Mouse (Mus musculus): ENCODE measurements around the gene Tctn3. TPM values are rescaled to one million over a fixed set of nuclear protein-coding genes. Genes with fewer than 3 reads are reported as not detected.
A peak's percentile ranks its signal among the peaks of the same experiment; 100 is the strongest.
"Not testable (repeated sequence)": the region's sequence is repeated elsewhere in the genome, so short reads cannot be mapped to it uniquely, and the experiment has no call there.

Gene Tctn3
- total and polyA plus RNA-seq, 2 experiments from 2014 or later, result 14.4 to 32.9 TPM

DNA sequence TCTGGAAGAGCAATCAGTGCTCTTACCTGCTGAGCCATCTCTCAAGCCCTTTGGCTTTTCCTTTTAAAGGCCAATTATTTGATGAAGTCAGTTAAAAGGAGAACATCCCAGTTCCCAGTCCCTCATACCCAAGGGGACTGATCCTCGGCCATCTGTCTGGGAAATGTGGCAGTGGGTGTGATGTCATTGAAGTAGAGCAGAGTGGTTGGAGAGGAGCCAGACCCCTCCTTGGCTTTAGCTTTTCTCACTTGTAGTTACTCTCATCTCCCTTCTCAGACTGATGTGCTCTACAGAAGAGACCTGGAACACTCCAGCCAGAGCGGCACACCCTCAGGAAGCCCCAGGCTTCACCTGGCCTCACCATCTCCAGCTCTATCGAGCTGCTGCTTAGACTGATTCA lies 44.4 kb downstream of the Tctn3 start:
- Histone ChIP-seq H3K9ac (replicated peaks; ENCODE audit: low read length) (no peak overlapping the region), H3K36me3 (ENCODE audit: insufficient read depth, low read length) (peaks cover 65% of the 10 kb centered on the region), H3K27me3 (ENCODE audit: insufficient read depth, low read length) (no peaks in the 10 kb centered on the region), H3K9me3 (ENCODE audit: low read length) (no peaks in the 10 kb centered on the region), H3K4me1 (ENCODE audit: insufficient read depth, low read length) (no peaks in the 10 kb centered on the region), H3K27ac (no peak overlapping the region), H3K4me3 (ENCODE audit: low read length) (no peak overlapping the region), H3K4me2 (ENCODE audit: low read depth, low read length) (no peak overlapping the region)
- ATAC-seq, result no peak
- 74% methylated on average over 3 of the region's 3 CpGs for WGBS
- DNase-seq (ENCODE audit: low spot score), result peak; percentile 55
- TF ChIP-seq CTCF (IDR thresholded peaks at IDR 0.05; ENCODE audit: low read depth), result no peak

DNA sequence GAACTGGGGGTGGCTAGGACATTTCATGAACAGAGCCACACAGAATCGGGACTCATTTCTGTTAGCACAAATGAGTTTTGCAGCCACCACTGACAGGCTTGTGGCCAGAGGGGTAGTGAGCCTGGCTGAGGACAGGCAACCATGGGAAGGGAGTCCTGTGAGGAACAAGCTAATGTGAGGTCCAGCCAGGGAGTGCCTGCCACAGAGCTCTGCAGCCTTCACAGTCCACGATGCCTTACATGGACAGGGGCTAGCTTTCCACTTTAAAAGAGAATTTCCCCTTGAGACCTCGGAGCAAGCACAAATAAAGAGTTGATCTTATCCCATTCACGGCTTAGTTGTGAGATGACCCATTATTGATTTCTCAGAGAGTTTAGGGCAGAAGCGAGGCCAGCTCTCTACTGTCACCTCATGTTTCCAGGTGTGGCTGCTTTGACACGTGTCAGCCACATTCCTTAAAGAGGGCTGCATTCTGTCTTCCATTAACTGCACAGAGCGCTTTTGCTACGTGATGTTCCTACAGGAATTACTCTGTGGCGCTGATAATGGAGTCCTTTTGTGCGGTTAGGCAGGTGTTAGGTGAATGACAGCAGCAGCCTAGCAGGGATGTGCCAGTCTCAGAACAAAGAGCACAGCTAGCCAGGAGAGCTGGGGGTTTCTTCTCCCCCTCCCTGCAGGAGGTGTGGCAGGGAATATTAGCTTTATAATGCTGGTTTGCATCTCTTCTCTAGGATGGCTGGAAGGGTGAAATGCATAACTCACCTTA lies 48.0 kb downstream of the Tctn3 start:
- H3K27ac ChIP-seq, result no peak overlapping the region
- peaks cover 55% of the 10 kb centered on the region for H3K36me3 ChIP-seq (ENCODE audit: insufficient read depth, low read length)
- DNase-seq (ENCODE audit: low spot score), result no peak

DNA sequence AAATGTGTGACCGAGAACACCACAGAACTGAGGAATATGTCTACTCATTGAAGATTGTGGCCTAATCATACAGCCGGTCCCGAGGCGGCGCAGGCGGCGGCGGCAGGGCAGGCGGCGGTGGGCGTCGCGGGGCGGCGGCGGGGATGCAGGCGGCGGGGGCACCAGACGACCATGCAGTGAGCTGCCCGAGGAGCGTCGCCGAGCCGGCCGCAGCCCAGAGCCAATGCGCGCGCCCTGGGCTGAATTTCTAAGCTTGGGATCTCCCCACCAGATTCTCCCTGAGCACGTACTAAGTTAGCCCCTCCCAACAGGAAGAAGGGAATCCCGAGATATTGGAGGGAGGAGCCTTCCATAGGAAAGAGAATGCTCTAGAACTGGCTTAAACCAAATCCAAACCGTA lies 50.5 kb downstream of the Tctn3 start:
- H3K4me3 ChIP-seq (ENCODE audit: low read length); H3K27ac ChIP-seq; DNase-seq (ENCODE audit: low spot score); H3K4me2 ChIP-seq (ENCODE audit: low read depth, low read length); H3K27me3 ChIP-seq (ENCODE audit: insufficient read depth, low read length); H3K9me3 ChIP-seq (ENCODE audit: low read length); H3K9ac ChIP-seq (replicated peaks; ENCODE audit: low read length); H3K4me1 ChIP-seq (ENCODE audit: insufficient read depth, low read length): not testable (repeated sequence)
- ATAC-seq, result peak; percentile 56; the same call in 1 of the 2 replicates
- H3K36me3 ChIP-seq (ENCODE audit: insufficient read depth, low read length), result peaks cover 41% of the 10 kb centered on the region
- WGBS, result 75% methylated on average over 12 of the region's 31 CpGs

More for the DNA sequence above, 48.0 kb downstream of the Tctn3 start:
- TF ChIP-seq CTCF (IDR thresholded peaks at IDR 0.05; ENCODE audit: low read depth), result no peak
- no peaks in the 10 kb centered on the region for H3K4me1 ChIP-seq (ENCODE audit: insufficient read depth, low read length)
- no peaks in the 10 kb centered on the region for H3K27me3 ChIP-seq (ENCODE audit: insufficient read depth, low read length)
- ATAC-seq, result no peak
- no peak overlapping the region for H3K9ac ChIP-seq (replicated peaks; ENCODE audit: low read length)
- 87% methylated on average over 10 of the region's 10 CpGs for WGBS
- no peaks in the 10 kb centered on the region for H3K9me3 ChIP-seq (ENCODE audit: low read length)
- no peak overlapping the region for H3K4me2 ChIP-seq (ENCODE audit: low read depth, low read length)
- no peak overlapping the region for H3K4me3 ChIP-seq (ENCODE audit: low read length)

DNA sequence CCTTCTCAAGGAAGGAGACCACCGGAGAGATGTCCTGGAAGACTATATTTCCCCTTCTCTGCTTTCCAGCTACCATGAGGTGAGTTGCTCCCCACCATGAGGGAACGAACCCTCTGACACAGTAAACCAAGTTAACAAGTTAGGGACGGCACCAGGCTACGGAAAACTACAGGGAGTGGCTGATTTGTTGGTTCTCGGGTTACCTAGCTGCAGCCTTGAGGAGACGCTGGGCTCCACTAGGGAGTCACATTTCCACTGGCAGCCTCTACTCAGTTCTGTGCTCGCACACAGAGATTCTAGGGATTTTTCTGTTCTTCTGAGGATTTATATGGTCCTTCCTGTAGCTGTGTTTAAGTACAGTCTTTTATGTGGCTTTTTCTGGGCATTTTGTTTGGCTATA lies 56.0 kb downstream of the Tctn3 start:
- TF ChIP-seq CTCF (IDR thresholded peaks at IDR 0.05; ENCODE audit: low read depth), result no peak
- ATAC-seq, result no peak
- no peaks in the 10 kb centered on the region for H3K9me3 ChIP-seq (ENCODE audit: low read length)
- no peak overlapping the region for H3K4me2 ChIP-seq (ENCODE audit: low read depth, low read length)
- H3K27me3 ChIP-seq (ENCODE audit: insufficient read depth, low read length), result no peaks in the 10 kb centered on the region
- no peaks in the 10 kb centered on the region for H3K4me1 ChIP-seq (ENCODE audit: insufficient read depth, low read length)
- H3K9ac ChIP-seq (replicated peaks; ENCODE audit: low read length), result no peak overlapping the region
- no peak overlapping the region for H3K27ac ChIP-seq
- H3K4me3 ChIP-seq (ENCODE audit: low read length), result no peak overlapping the region
- DNase-seq (ENCODE audit: low spot score), result no peak
- H3K36me3 ChIP-seq (ENCODE audit: insufficient read depth, low read length), result peaks cover 31% of the 10 kb centered on the region; the same call in 1 of the 2 replicates
- 89% methylated on average over 7 of the region's 7 CpGs for WGBS

DNA sequence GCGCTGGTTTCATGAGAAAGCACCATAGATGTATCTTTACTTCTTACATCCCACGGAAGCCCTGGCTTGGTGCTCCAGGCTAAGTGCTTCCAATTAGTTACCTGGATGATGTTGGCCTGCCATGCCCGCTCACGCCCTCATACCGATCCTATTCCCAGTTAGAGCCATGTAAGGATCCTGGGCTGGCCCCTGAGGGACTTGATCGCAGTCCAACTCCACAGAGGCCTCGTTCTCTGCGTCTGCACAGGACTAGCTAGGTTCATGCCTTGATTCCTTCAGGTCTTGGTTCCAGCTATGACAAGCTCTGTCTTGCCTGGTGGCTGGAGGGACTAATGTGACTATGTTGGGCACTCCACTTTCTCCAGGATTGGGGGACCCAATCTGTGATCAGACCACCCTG lies 56.9 kb downstream of the Tctn3 start:
- Histone ChIP-seq H3K27me3 (ENCODE audit: insufficient read depth, low read length) (no peaks in the 10 kb centered on the region), H3K9me3 (ENCODE audit: low read length) (no peaks in the 10 kb centered on the region), H3K27ac (no peak overlapping the region), H3K4me3 (ENCODE audit: low read length) (no peak overlapping the region), H3K9ac (replicated peaks; ENCODE audit: low read length) (no peak overlapping the region), H3K4me1 (ENCODE audit: insufficient read depth, low read length) (no peaks in the 10 kb centered on the region), H3K4me2 (ENCODE audit: low read depth, low read length) (no peak overlapping the region), H3K36me3 (ENCODE audit: insufficient read depth, low read length) (peaks cover 39% of the 10 kb centered on the region; the same call in 1 of the 2 replicates)
- TF ChIP-seq CTCF (IDR thresholded peaks at IDR 0.05; ENCODE audit: low read depth), result no peak
- ATAC-seq, result no peak
- 93% methylated on average over 8 of the region's 8 CpGs for WGBS
- DNase-seq (ENCODE audit: low spot score), result no peak

DNA sequence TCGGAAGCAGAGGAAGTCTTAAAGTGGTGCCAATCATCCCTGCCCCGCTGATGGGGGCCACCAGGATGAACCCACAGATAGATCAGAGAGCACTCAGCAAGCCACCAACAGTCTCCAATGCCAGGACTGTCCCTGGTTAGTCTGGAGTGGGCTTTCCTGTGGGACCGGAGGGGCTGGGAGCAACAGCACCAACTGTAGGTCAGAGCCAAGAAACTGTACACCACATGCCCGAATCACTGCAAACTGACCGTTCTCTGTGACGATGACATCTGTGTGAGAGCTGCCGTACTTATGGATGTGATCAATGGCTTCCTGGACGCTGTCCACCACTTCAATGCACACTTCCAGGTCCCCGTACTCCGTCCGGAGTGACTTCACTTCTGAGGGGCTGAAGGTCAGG lies 57.7 kb downstream of the Tctn3 start:
- H3K4me2 ChIP-seq (ENCODE audit: low read depth, low read length), result no peak overlapping the region
- no peak for ATAC-seq
- no peaks in the 10 kb centered on the region for H3K9me3 ChIP-seq (ENCODE audit: low read length)
- no peak for TF ChIP-seq CTCF (IDR thresholded peaks at IDR 0.05; ENCODE audit: low read depth)
- H3K27ac ChIP-seq, result no peak overlapping the region
- H3K4me1 ChIP-seq (ENCODE audit: insufficient read depth, low read length), result no peaks in the 10 kb centered on the region
- H3K36me3 ChIP-seq (ENCODE audit: insufficient read depth, low read length), result peaks cover 39% of the 10 kb centered on the region; the same call in 1 of the 2 replicates
- 89% methylated on average over 11 of the region's 11 CpGs for WGBS
- no peaks in the 10 kb centered on the region for H3K27me3 ChIP-seq (ENCODE audit: insufficient read depth, low read length)
- DNase-seq (ENCODE audit: low spot score), result no peak
- H3K4me3 ChIP-seq (ENCODE audit: low read length), result no peak overlapping the region
- no peak overlapping the region for H3K9ac ChIP-seq (replicated peaks; ENCODE audit: low read length)

DNA sequence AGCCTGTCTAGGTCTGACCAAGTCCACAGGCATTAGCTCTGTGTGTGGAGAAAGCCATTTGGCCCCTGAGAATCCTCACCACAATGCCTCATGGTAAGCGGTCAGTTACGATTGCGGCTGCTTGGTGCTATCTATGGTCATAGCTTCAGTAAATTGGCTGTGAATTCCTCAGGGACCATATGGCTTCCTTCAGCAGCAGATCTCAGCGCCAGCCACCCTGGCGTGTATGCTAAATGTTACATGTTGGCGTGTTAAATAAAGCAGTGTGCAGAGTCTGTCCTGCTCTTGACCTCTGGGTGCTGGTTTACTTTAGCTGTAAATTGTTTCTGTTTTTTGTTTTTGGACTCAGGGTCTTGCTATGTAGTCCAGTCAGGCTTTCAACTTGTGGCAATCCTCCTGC lies 58.2 kb downstream of the Tctn3 start:
- Histone ChIP-seq H3K4me3 (ENCODE audit: low read length) (no peak overlapping the region), H3K4me2 (ENCODE audit: low read depth, low read length) (no peak overlapping the region), H3K9me3 (ENCODE audit: low read length) (no peaks in the 10 kb centered on the region), H3K27me3 (ENCODE audit: insufficient read depth, low read length) (no peaks in the 10 kb centered on the region), H3K36me3 (ENCODE audit: insufficient read depth, low read length) (peaks cover 39% of the 10 kb centered on the region; the same call in 1 of the 2 replicates), H3K4me1 (ENCODE audit: insufficient read depth, low read length) (no peaks in the 10 kb centered on the region), H3K9ac (replicated peaks; ENCODE audit: low read length) (no peak overlapping the region), H3K27ac (no peak overlapping the region)
- whole genome bisulfite sequencing, result 93% methylated on average over 6 of the region's 6 CpGs
- TF ChIP-seq CTCF (IDR thresholded peaks at IDR 0.05; ENCODE audit: low read depth), result no peak
- no peak for DNase-seq (ENCODE audit: low spot score)
- ATAC-seq, result no peak

Data from hindbrain, postnatal 0 days (tissue).